Mouse (Mus musculus) stomach, embryonic 15.5 days (tissue): ENCODE results near the gene Pabpc1l. TPM values are rescaled to one million over a fixed set of nuclear protein-coding genes. Genes with fewer than 3 reads are reported as not detected.

Source experiments
- ATAC-seq: fragments of 200-750 bp; cut with Nextera tagmentation; 2 replicates; pipeline ENCODE4 v1.8.0; 2017; ENCODE audit warnings: low read depth, moderate number of reproducible peaks, moderate TSS enrichment; ENCODE audit not compliant: insufficient read depth, low FRiP score
- H3K27ac ChIP-seq: fragments of 300-500 bp; sonication (generic); 2 replicates; pipeline ENCODE4 v1.5.1; 2015; ENCODE audit warnings: mild to moderate bottlenecking, inconsistent platforms
- H3K27me3 ChIP-seq: fragments of 300-500 bp; sonication (generic); replicated peaks from 2 replicates; pipeline ENCODE4 v1.6.1; 2015; ENCODE audit warnings: inconsistent platforms
- H3K36me3 ChIP-seq: fragments of 300-500 bp; sonication (generic); 2 replicates; pipeline ENCODE4 v1.6.1; 2015; ENCODE audit warnings: inconsistent platforms
- H3K4me1 ChIP-seq: fragments of 300-500 bp; sonication (generic); 2 replicates; pipeline ENCODE4 v1.6.1; 2015; ENCODE audit warnings: inconsistent platforms
- H3K4me2 ChIP-seq: fragments of 300-500 bp; sonication (generic); 2 replicates; pipeline ENCODE4 v1.6.1; 2015; ENCODE audit warnings: mild to moderate bottlenecking, inconsistent platforms
- H3K4me3 ChIP-seq: fragments of 300-500 bp; sonication (generic); replicated peaks from 2 replicates; pipeline ENCODE4 v1.5.1; 2015; ENCODE audit warnings: inconsistent platforms
- H3K9ac ChIP-seq: fragments of 300-500 bp; sonication (generic); 2 replicates; pipeline ENCODE4 v1.6.1; 2015; ENCODE audit warnings: inconsistent platforms
- H3K9me3 ChIP-seq: fragments of 300-500 bp; sonication (generic); 2 replicates; pipeline ENCODE4 v1.6.1; 2016; ENCODE audit warnings: inconsistent platforms
- WGBS: fragments of 180-500 bp; shearing (Covaris S2); methylation state at CpG from one replicate; pipeline ENCODE4 v1.1.7; 2015; 5-methylcytosine and 5-hydroxymethylcytosine counted together
- polyA plus RNA-seq: library from polyadenylated mRNA; unstranded; fragments of >200 nt; fragmentation: Nextera tagmentation; extraction: Ambion mirVana; gene quantifications from 2 replicates; pipeline ENCODE4 v1.2.1, GENCODE M21; 2015

Gene Pabpc1l
- polyA plus RNA-seq: 1.3 and 1.5 TPM in 2 replicates

DNA sequence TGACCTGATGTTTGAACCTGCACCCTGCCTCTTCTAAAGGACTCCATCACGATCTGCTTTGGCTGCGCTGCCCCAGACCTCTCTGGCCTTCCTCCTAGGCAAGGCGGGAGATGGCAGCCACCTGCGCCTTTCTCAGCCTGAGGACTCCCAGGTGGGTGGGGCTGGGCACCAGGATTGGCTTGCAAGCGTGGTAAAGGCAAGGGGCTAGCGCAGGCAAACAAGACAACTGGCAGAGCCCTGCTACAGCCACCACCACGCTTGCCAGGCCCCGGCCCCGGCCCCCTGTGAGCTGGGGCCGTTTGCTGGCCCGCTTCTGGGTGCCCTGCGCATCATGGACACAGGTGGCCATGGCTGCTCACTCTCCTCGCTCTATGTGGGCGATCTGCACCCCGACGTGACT lies at the start of gene Pabpc1l:
Pabpc1l (plus strand) TSS at position 301 of the 400 bp plus-strand sequence.
- no peak within 1 kb of the TSS for H3K4me2 ChIP-seq
- no peaks in the 10 kb centered on the region for H3K9me3 ChIP-seq
- H3K9ac ChIP-seq: no peak within 1 kb of the TSS
- H3K27me3 ChIP-seq: no peaks in the 10 kb centered on the region
- WGBS: 81% methylated on average over 16 of the region's 16 CpGs
- no peaks in the 10 kb centered on the region for H3K36me3 ChIP-seq
- ATAC-seq: no peak
- H3K27ac ChIP-seq: no peak within 1 kb of the TSS
- no peak within 1 kb of the TSS for H3K4me3 ChIP-seq
- no peaks in the 10 kb centered on the region for H3K4me1 ChIP-seq

DNA sequence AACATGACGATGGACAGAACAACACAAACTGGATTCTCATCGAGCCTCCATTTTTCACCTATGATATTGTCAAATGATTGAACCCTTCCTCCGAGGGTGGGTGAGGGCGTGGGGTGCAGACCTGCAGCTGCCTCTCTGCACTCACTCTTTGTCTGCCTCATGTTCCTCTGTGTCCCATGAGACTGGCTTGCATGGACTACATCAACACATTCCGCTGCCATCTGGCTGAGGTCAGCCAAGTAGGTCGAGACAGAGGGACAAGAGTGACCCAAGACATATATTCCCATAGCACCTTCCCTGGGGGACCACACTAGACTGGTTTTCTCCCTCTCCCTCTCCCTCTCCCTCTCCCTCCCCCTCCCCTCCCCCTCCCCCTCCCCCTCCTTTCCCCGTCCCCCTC lies 48.8 kb upstream of the Pabpc1l start:
- Histone ChIP-seq H3K4me2 (no peak overlapping the region), H3K4me3 (no peak overlapping the region), H3K9me3 (no peaks in the 10 kb centered on the region), H3K36me3 (no peaks in the 10 kb centered on the region), H3K27ac (no peak overlapping the region), H3K4me1 (no peaks in the 10 kb centered on the region), H3K9ac (no peak overlapping the region), H3K27me3 (no peaks in the 10 kb centered on the region)
- WGBS: 84% methylated on average over 6 of the region's 7 CpGs
- ATAC-seq: no peak

DNA sequence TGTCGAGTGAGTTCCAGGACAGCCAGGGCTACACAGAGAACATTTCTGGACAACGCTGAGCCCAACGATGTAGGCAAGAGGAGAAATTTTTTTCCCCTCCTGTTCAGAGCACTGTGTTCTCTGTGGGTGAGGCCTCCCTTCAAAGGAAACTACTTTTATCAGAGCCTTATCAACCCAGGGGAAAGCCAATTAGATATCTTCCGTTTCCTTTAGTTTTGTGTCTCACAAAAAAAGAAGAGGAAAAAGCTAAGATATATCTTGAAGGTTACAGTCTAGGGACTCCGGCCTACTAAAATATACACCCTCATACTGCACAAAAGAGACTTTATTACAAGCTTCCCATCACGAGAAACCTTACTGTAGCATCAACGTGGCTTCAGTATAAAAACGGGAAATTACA lies 38.0 kb upstream of the Pabpc1l start:
- H3K9me3 ChIP-seq: no peaks in the 10 kb centered on the region
- H3K9ac ChIP-seq: no peak overlapping the region
- WGBS: 79% methylated on average over 8 of the region's 8 CpGs
- H3K4me2 ChIP-seq: no peak overlapping the region
- H3K27ac ChIP-seq: no peak overlapping the region
- H3K36me3 ChIP-seq: no peaks in the 10 kb centered on the region
- no peak for ATAC-seq
- H3K4me1 ChIP-seq: no peaks in the 10 kb centered on the region
- H3K4me3 ChIP-seq: no peak overlapping the region
- no peaks in the 10 kb centered on the region for H3K27me3 ChIP-seq

DNA sequence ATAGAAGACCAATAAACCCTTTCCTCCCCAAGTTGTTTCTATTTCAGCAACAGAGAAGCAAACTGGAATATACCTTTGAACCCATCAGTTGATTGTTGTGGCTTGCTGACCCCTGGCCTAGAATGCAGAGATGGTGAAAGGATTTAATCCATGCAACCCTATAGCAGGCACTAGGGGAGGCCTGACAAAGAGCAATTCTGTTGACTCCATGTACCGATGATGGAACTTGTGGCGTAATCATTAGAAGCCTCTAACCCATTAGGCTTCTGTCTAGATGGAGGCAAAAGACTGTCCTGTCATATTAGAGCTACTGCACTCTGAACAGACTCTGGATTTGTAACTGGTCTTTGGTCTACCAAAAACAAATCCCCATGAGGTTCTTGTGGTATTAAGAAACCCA lies 32.4 kb upstream of the Pabpc1l start:
- Histone ChIP-seq H3K36me3 (no peaks in the 10 kb centered on the region), H3K27me3 (no peaks in the 10 kb centered on the region), H3K4me2 (no peak overlapping the region), H3K27ac (no peak overlapping the region), H3K9me3 (no peaks in the 10 kb centered on the region), H3K9ac (no peak overlapping the region), H3K4me1 (peaks cover 9% of the 10 kb centered on the region; the same call in 1 of the 2 replicates), H3K4me3 (no peak overlapping the region)
- 96% methylated on average over 2 of the region's 2 CpGs for WGBS
- no peak for ATAC-seq

DNA sequence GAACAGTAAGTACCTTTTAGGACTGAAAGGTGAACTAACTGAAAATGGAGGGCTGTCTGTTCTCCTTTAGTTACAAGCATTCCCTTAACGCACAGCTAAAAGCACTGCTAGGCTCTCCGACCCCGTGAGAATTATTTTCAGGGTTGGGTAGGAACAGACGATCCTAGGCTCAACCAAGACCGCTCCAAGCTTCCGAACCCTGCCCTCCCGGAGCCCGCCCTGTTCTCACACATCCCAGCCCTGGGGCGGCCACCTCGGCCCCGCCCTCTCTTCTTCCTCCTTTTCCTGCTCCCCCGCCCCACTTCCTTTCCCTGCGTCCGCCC lies 30.6 kb upstream of the Pabpc1l start, which contains the start of gene Ywhab:
Ywhab (plus strand) TSS at position 307 of the 323 bp plus-strand sequence.
- Histone ChIP-seq H3K4me2 (peak within 1 kb of the TSS; percentile 62), H3K9me3 (no peaks in the 10 kb centered on the region), H3K4me1 (peaks cover 9% of the 10 kb centered on the region; the same call in 1 of the 2 replicates), H3K27ac (peak within 1 kb of the TSS; percentile 97), H3K9ac (peak within 1 kb of the TSS; percentile 87), H3K27me3 (no peaks in the 10 kb centered on the region), H3K4me3 (peak within 1 kb of the TSS; percentile 93), H3K36me3 (no peaks in the 10 kb centered on the region)
- no peak for ATAC-seq
- 0% methylated on average over 11 of the region's 14 CpGs for whole genome bisulfite sequencing

DNA sequence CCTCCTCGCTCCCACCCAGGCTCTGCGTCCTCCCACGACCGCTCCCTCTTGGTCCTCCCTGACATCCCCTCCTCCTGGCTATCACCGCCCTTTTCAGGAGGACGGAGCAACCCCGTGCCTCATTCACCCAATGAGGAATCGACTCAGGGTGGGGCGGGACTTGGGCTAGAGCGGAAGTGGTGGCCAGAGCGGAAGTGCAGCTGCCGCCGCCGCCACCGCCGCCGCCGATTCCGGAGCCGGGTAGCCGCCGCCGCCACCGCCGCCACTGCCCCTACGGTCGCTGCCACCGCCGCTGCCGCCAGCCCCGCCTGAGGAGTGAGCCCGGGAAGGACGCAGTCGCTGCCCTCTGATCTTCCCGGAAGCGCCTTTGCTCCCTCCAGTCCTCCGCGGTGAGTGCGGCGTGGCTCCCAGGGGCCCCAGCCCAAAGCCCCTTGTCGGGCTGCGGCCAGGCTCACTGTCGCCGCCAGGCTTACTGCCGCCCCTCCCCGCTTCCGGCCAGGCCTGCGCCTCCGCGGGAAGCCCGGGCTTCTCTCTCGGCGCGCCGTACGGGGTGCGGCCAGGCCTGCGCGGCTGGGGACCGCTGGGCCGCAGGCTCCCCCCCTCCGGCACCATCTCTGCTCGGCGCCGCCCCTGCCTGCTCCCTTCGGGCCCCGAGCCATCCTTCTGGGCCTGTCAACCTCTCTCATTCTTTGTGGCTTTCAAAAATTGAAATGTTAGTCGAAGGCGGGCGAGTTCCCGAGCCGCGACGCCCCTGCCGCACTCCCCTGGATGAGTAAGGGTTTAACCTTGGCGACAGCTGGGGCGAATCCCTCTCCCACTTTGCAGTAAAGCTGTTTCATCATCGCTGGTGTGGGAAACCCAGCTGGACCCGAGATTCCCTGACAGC lies 30.0 kb upstream of the Pabpc1l start:
- Histone ChIP-seq H3K27me3 (no peaks in the 10 kb centered on the region), H3K9me3 (no peaks in the 10 kb centered on the region), H3K4me1 (peaks cover 11% of the 10 kb centered on the region; the same call in 1 of the 2 replicates), H3K9ac (peak overlapping the region; percentile 87), H3K4me2 (peak overlapping the region; percentile 62), H3K4me3 (peak overlapping the region; percentile 93), H3K27ac (peak overlapping the region; percentile 97), H3K36me3 (no peaks in the 10 kb centered on the region)
- ATAC-seq: peak; percentile 100
- under 1% methylated on average over 59 of the region's 79 CpGs for WGBS

DNA sequence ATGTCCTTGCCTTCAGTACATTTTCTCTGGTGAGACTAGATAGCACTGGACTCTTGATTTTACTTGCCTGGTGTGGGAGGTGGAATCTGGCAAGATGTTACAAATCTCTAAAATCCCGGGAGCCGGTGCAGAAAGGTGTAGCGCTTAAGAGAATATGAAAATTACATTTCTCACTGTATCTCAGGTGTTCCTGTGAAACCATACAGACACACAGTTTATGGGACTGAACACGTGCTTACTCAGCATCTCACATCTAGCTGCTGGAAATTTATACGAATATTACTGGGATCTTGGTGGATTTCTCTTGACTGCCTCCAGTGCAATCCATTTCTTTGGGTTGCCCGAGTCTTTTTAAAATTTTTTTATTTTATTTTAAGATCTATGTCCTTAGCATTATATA lies 29.0 kb upstream of the Pabpc1l start:
- WGBS: 64% methylated on average over 6 of the region's 6 CpGs
- Histone ChIP-seq H3K27ac (no peak overlapping the region), H3K4me3 (peak overlapping the region; percentile 93), H3K4me1 (peaks cover 13% of the 10 kb centered on the region; the same call in 1 of the 2 replicates), H3K4me2 (peak overlapping the region; percentile 62), H3K9ac (no peak overlapping the region), H3K36me3 (no peaks in the 10 kb centered on the region), H3K27me3 (no peaks in the 10 kb centered on the region), H3K9me3 (no peaks in the 10 kb centered on the region)
- ATAC-seq: no peak

DNA sequence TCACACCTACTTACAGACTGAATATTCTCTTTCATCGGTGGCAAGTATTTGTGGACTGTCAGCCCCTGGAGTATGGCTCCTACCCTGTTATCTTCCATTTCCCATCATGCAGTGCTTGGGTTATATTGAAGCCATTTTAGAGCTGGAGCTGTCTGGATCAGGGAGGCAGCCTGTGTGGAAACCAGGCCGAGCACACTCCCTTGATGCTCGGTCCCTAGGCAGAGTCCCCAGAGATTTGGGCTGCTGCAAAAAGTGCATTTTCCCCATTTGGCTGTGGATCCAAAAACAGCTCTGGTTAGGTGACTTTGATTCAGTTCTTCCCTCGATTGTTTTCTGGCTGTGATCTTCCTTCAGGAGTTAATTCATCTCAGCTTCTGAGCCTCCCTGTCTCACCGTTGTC lies 28.4 kb upstream of the Pabpc1l start:
- no peaks in the 10 kb centered on the region for H3K27me3 ChIP-seq
- H3K9ac ChIP-seq: no peak overlapping the region
- 57% methylated on average over 5 of the region's 5 CpGs for WGBS
- no peak overlapping the region for H3K27ac ChIP-seq
- H3K4me2 ChIP-seq: peak overlapping the region; percentile 62; the same call in 1 of the 2 replicates
- no peak overlapping the region for H3K4me3 ChIP-seq
- no peaks in the 10 kb centered on the region for H3K9me3 ChIP-seq
- H3K4me1 ChIP-seq: peaks cover 13% of the 10 kb centered on the region; the same call in 1 of the 2 replicates
- no peak for ATAC-seq
- H3K36me3 ChIP-seq: no peaks in the 10 kb centered on the region

DNA sequence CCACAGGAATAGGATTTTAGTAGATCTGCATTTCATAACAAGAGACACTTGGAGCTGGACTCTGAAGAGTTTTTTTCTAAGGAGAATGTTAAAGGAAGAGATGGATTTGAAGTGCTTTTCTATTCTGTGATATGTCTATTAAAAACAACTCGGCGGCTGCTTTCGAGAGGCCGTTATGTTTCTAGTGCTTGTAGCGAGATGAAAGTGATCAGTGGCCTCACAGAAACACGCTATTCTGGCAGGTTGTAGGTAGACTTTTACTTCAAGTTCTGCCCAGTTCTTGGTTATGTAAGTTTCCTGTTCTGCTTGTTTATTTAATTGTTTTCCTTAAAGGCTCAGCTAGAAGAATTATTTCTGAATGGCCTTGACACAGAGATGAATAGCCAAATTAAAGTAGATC lies 26.3 kb upstream of the Pabpc1l start:
- Histone ChIP-seq H3K9ac (no peak overlapping the region), H3K9me3 (no peaks in the 10 kb centered on the region), H3K27me3 (no peaks in the 10 kb centered on the region), H3K4me2 (no peak overlapping the region), H3K27ac (no peak overlapping the region), H3K4me3 (no peak overlapping the region), H3K4me1 (peaks cover 15% of the 10 kb centered on the region; the same call in 1 of the 2 replicates), H3K36me3 (no peaks in the 10 kb centered on the region)
- no peak for ATAC-seq
- 87% methylated on average over 6 of the region's 6 CpGs for WGBS

DNA sequence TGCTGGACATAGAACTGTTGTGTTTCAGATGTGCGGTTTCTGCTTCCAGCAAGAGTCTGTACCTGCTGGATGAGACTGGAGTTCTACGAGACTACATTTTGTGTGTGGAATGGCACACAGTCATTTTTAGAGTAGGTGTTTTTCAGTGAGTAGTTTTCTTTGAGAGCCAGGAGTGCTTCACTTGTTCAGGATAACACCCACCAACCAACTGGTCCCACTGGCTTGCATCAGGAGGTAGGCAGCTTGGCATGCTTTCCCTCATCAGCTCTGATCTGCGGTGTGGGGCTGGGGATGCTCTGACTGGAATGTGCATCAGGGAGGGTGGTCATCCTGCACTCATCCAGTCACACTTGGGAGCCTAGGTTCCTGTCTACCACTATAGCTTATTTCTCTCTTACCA lies 22.6 kb upstream of the Pabpc1l start:
- Histone ChIP-seq H3K4me3 (no peak overlapping the region), H3K27me3 (no peaks in the 10 kb centered on the region), H3K27ac (no peak overlapping the region), H3K9ac (no peak overlapping the region), H3K4me2 (no peak overlapping the region), H3K4me1 (peaks cover 17% of the 10 kb centered on the region; the same call in 1 of the 2 replicates), H3K36me3 (no peaks in the 10 kb centered on the region), H3K9me3 (no peaks in the 10 kb centered on the region)
- 92% methylated on average over 3 of the region's 3 CpGs for WGBS
- no peak for ATAC-seq

DNA sequence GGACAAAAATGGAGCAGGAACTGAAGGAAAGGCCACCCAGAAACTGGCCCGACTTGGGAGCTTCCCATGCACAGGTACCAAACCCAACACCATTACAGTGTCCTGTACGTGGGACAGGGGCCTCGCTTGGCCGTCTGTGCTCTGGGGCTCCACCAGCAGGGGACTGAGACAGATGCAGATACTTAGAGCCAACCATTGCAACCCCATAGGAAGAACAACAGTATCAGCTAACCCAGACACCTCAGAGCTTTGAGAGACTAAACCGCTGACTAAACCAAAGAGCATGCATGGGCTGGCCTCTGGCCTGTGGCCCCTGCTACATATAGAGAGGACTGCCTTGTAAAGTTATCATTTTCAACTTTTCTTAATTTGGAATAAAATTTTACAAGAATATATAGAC lies 20.7 kb upstream of the Pabpc1l start:
- no peak overlapping the region for H3K4me2 ChIP-seq
- WGBS: 78% methylated on average over 5 of the region's 5 CpGs
- H3K4me1 ChIP-seq: peaks cover 17% of the 10 kb centered on the region; the same call in 1 of the 2 replicates
- H3K27ac ChIP-seq: no peak overlapping the region
- no peaks in the 10 kb centered on the region for H3K9me3 ChIP-seq
- no peak overlapping the region for H3K9ac ChIP-seq
- H3K27me3 ChIP-seq: no peaks in the 10 kb centered on the region
- ATAC-seq: no peak
- no peaks in the 10 kb centered on the region for H3K36me3 ChIP-seq
- H3K4me3 ChIP-seq: no peak overlapping the region

DNA sequence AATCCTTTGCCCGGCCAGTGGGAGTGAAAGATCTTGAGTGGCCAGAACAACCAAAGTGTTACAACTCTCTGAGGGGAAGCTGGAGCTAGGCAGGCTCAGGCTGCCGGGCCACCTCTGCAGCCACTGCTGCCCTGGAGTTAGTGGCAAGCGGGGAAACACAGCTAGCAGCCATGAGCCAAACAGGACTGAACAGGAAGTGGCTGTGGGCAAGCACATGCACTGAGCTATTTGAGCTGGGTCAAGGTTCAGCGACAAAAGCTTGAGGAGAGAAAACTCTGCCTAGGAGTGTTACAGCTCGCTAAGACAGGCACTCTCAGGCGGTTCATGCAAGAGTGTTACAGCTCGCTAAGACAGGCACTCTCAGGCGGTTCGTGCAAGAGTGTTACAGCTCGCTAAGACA lies 18.3 kb upstream of the Pabpc1l start:
- no peak for ATAC-seq
- no peaks in the 10 kb centered on the region for H3K9me3 ChIP-seq
- H3K9ac ChIP-seq: no peak overlapping the region
- no peak overlapping the region for H3K27ac ChIP-seq
- no peak overlapping the region for H3K4me2 ChIP-seq
- H3K27me3 ChIP-seq: no peaks in the 10 kb centered on the region
- WGBS: 58% methylated on average over 10 of the region's 10 CpGs
- H3K36me3 ChIP-seq: 0 out of 2 replicates have a peak, but pooled peaks cover 1% of the 10 kb centered on the region
- no peak overlapping the region for H3K4me3 ChIP-seq
- H3K4me1 ChIP-seq: peaks cover 17% of the 10 kb centered on the region; the same call in 1 of the 2 replicates
